Mouse (Mus musculus): ENCODE measurements around the gene Slco2a1.

DNA sequence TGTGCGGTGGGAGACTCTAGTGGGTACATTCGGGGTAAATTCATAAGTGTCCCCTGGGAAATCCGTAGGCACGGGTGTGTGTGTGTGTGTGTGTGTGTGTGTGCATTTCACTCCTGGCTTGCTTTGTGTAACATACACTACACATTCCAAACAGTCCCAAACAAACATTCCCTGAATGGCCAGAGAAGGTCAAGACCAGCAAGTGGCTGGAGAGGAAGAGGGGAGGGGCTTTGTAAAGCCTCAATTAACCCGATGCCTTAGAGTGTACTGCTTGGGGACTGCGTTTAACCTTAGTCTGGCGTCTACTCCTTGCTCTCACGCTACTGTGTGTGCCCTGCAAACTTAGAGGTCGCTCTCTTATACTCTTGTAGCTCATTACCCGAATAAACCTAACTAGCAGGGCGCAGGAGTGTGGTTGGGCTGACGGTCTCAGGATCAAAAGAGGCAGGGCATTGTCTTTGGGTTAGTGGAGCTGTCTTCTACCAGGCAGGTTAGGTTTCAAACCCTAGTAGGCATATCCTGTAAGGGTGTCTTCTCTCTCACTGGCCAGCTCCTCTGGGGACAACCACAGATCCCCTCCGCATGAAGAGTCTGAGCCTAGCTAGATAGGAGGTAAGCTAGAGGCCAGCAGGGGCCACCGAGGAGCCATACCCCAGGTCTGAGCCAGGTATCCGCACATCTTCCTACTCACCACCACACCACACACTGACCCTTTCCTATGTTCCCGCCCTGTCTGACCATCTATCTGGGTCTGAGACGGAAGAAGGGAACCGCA lies 122.4 kb downstream of the Slco2a1 start:
- TF ChIP-seq POLR2A (IDR thresholded peaks at IDR 0.05; ENCODE audit: borderline replicate concordance, low read depth, low read length): no peak
- TF ChIP-seq CTCF (IDR thresholded peaks at IDR 0.05; ENCODE audit: low read depth, low read length): no peak
